Comparison of ENCODE assay signal across 8 mouse cellular contexts in the genomic region with DNA sequence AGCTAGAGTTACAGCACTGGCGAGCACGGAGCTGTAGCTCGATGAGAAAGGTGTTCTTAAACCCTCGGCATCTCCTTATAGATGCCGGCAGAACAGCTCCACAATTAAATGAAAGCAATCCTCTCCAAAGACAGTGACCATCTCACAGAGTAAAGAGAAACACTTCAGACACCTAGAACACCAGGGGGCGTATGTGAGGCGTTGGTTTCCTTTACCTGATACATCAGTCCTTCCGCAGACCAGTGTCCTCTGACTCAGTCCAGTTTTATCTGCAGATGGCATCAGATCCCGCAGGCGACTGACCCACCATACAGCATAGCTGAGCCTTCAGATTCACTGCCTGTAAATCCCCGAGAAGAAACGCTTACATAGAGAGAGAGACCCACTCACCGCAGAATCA. TPM values are rescaled to one million over a fixed set of nuclear protein-coding genes. Genes with fewer than 3 reads are reported as not detected.
A peak's percentile ranks its signal among the peaks of the same experiment; 100 is the strongest.
DNase-seq lines count a peak whose midpoint lies in the region; TF ChIP-seq lines count a peak whose summit lies in the region.
"Had no signal": no experiment of that assay in that cellular context is flagged by ENCODE, and none has a peak within 500 bp of the region (broad histone marks: within the 10 kb centered on the region; RNA-seq: fewer than 3 reads in every experiment).

No protein-coding gene starts in this region.

- peak; percentile 88 for DNase-seq in CH12.LX (ENCODE audit: extremely low read depth)
- DNase-seq in ZHBTc4 (ENCODE audit: low read depth, low spot score), result peak; percentile 70
- peak; percentile 81 for DNase-seq in heart, postnatal 4 days
- DNase-seq in left cerebral cortex, adult 18-20 months (ENCODE audit: low spot score in 2 of 2), result peak; percentile 77 to 85
- DNase-seq in mesoderm, embryonic 11.5 days (ENCODE audit: low read depth, low spot score), result peak; percentile 80
- peak; percentile 42 for DNase-seq in skeletal muscle tissue, adult 2 months (ENCODE audit: low read depth, low spot score)

- no peaks in the 10 kb centered on the region for H3K36me3 ChIP-seq in CH12.LX (replicated peaks in 1 of 2; ENCODE audit: control insufficient read depth in 1 of 2, insufficient read depth in 1 of 2, low read length in 1 of 2)
- H3K36me3 ChIP-seq: heart, embryonic 15.5 days had no signal

- H3K4me1 ChIP-seq in CH12.LX (ENCODE audit: control insufficient read depth in 1 of 2, insufficient read depth in 2 of 2), result peaks cover 11 to 59% of the 10 kb centered on the region in 2 experiments; a peak in 3 of 4 replicates
- H3K4me1 ChIP-seq in cortical plate, adult 2 months (ENCODE audit: control insufficient read depth, insufficient read depth, low read length), result peaks cover 4% of the 10 kb centered on the region; the same call in 1 of the 2 replicates

- no peak overlapping the region for H3K27ac ChIP-seq in CH12.LX (ENCODE audit: insufficient read depth, low read depth)
- H3K27ac ChIP-seq in cortical plate, adult 2 months (ENCODE audit: insufficient read depth, low read length), result no peak overlapping the region
- H3K27ac ChIP-seq: heart, embryonic 15.5 days had no signal

- peak; percentile 87 to 95 for TF ChIP-seq CTCF in CH12.LX (conservative IDR thresholded peaks at IDR 0.05 in 1 of 2, IDR thresholded peaks at IDR 0.05 in 1 of 2; ENCODE audit: low read depth in 2 of 2, low read length in 2 of 2)
- TF ChIP-seq CTCF in cortical plate, adult 2 months (IDR thresholded peaks at IDR 0.05; ENCODE audit: extremely low read depth, insufficient read depth, low read length), result peak; percentile 66

- dilution Hi-C loops in CH12.LX (cut with MboI; ENCODE audit: extremely low pct_ligation_motif_present, extremely low pct_unique_long_range_greater_than_20kb, low sequenced_read_pairs), result no loop called here

- H3K79me2 ChIP-seq in CH12.LX (replicated peaks; ENCODE audit: control insufficient read depth, extremely low read depth, insufficient read depth, poor library complexity, severe bottlenecking), result no peaks in the 10 kb centered on the region

- peak overlapping the region; percentile 23 for H3K4me2 ChIP-seq in CH12.LX (ENCODE audit: insufficient read depth, low read depth, poor library complexity, severe bottlenecking)
- H3K4me2 ChIP-seq: heart, embryonic 15.5 days had no signal

- no peaks in the 10 kb centered on the region for H3K9me3 ChIP-seq in CH12.LX (replicated peaks; ENCODE audit: low read length)
- H3K9me3 ChIP-seq: heart, embryonic 15.5 days had no signal

- TF ChIP-seq RAD21 in CH12.LX (IDR thresholded peaks at IDR 0.05; ENCODE audit: low read depth, low read length), result peak; percentile 70

- H3K27me3 ChIP-seq in CH12.LX (replicated peaks), result peaks cover 2% of the 10 kb centered on the region

- no peak for TF ChIP-seq EP300 in CH12.LX (IDR thresholded peaks at IDR 0.05; ENCODE audit: low read length)

- H3K4me3 ChIP-seq in CH12.LX (replicated peaks in 1 of 3; ENCODE audit: low read depth in 2 of 3, low read length in 2 of 3, poor library complexity in 1 of 3), result no peak overlapping the region
- no peak overlapping the region for H3K4me3 ChIP-seq in cortical plate, adult 2 months (ENCODE audit: insufficient read depth, low read length)
- H3K4me3 ChIP-seq: heart, embryonic 15.5 days had no signal

- no peak for TF ChIP-seq POLR2A in CH12.LX (IDR thresholded peaks at IDR 0.05; ENCODE audit: low read depth, low read length)
- TF ChIP-seq POLR2A in cortical plate, adult 2 months (IDR thresholded peaks at IDR 0.05; ENCODE audit: extremely low read depth, insufficient read depth, low read length), result no peak

- in situ Hi-C loops in CH12.LX (cut with MboI; ENCODE audit: low pct_ligation_motif_present, low pct_unique_long_range_greater_than_20kb, low sequenced_read_pairs), result loop anchor here (5.0 kb wide), 2 partner anchors 98 to 128 kb away; partner anchors contain the start of genes Chd3, Cyb5d1, Naa38 and Tmem88

- no peak overlapping the region for H3K9ac ChIP-seq in CH12.LX (ENCODE audit: insufficient read depth, low read depth)
- H3K9ac ChIP-seq: heart, embryonic 15.5 days had no signal

TF ChIP-seq in CH12.LX, 34 proteins besides CTCF, POLR2A, EP300 and RAD21:
- no peak for TF ChIP-seq TCF12 (IDR thresholded peaks at IDR 0.05; ENCODE audit: low read depth, low read length)
- no peak; the same call in 1 of the 2 replicates for TF ChIP-seq ZC3H11A (IDR thresholded peaks at IDR 0.05; ENCODE audit: low read depth, low read length)
- peak; percentile 24; the same call in 1 of the 2 replicates for TF ChIP-seq IRF4 (IDR thresholded peaks at IDR 0.05; ENCODE audit: low read depth, low read length)
- peak; percentile 92 for TF ChIP-seq SMC3 (IDR thresholded peaks at IDR 0.05; ENCODE audit: low read depth, low read length)
- TF ChIP-seq JUN (IDR thresholded peaks at IDR 0.05; ENCODE audit: insufficient read depth, low read depth, low read length), result no peak; the same call in 1 of the 2 replicates
- no peak for TF ChIP-seq MYC (IDR thresholded peaks at IDR 0.05; ENCODE audit: low read depth, low read length)
- TF ChIP-seq SIN3A (IDR thresholded peaks at IDR 0.05; ENCODE audit: low read length), result no peak
- no peak for TF ChIP-seq ETS1 (conservative IDR thresholded peaks at IDR 0.05; ENCODE audit: low read depth, low read length)
- TF ChIP-seq RCOR1 (conservative IDR thresholded peaks at IDR 0.05; ENCODE audit: low read depth, low read length), result no peak
- peak; percentile 53 for TF ChIP-seq ELF1 (IDR thresholded peaks at IDR 0.05; ENCODE audit: low read depth, low read length)
TF ChIP-seq in CH12.LX: peak in this region for 3.

RNA-seq across cellular contexts. Expression of gene Gucy2e, which starts 32.7 kb away (rescaled TPM):
- total RNA-seq in CH12.LX (2012; rRNA removed), result not detected in 2 replicates
- 0.03 TPM in 1 of 2 replicates, not detected in the other for total RNA-seq in CH12.LX (2014; rRNA removed)
- not detected in 2 replicates for polyA plus RNA-seq in CH12.LX (2012; ENCODE audit: insufficient read length, low read depth)
- polyA plus RNA-seq in cortical plate, adult 2 months (2012; rRNA removed), result 1.6 TPM in 2 replicates
- total RNA-seq in heart, postnatal 4 days (2021), result under 1 TPM; 0.09 to 0.12 TPM
- 1 to 10 TPM; 1.2 TPM for total RNA-seq in left cerebral cortex, adult 18-20 months (2021)

RNA-seq across cellular contexts. Expression of gene Cntrob, which starts 54.0 kb away (rescaled TPM):
- total RNA-seq in CH12.LX (2012; rRNA removed), result 18.5 and 18.9 TPM in 2 replicates
- total RNA-seq in CH12.LX (2014; rRNA removed), result 16.4 and 22.0 TPM in 2 replicates
- 36.6 and 41.5 TPM in 2 replicates for polyA plus RNA-seq in CH12.LX (2012; ENCODE audit: insufficient read length, low read depth)
- polyA plus RNA-seq in cortical plate, adult 2 months (2012; rRNA removed), result 25.4 and 32.3 TPM in 2 replicates
- total RNA-seq in heart, postnatal 4 days (2021), result 10 to 100 TPM; 14.8 to 17.9 TPM
- total RNA-seq in left cerebral cortex, adult 18-20 months (2021), result 10 to 100 TPM; 15.2 to 25.0 TPM

RNA-seq across cellular contexts. Expression of gene Trappc1, which starts 54.2 kb away (rescaled TPM):
- total RNA-seq in CH12.LX (2012; rRNA removed) (75.0 and 85.4 TPM in 2 replicates), CH12.LX (2014; rRNA removed) (102 TPM in 2 replicates)
- polyA plus RNA-seq in CH12.LX (2012; ENCODE audit: insufficient read length, low read depth), result 101 and 124 TPM in 2 replicates
- polyA plus RNA-seq in cortical plate, adult 2 months (2012; rRNA removed), result 73.9 and 77.0 TPM in 2 replicates
- total RNA-seq in heart, postnatal 4 days (2021), result 10 to 100 TPM; 81.6 to 86.4 TPM
- 10 to 100 TPM; 53.2 to 59.5 TPM for total RNA-seq in left cerebral cortex, adult 18-20 months (2021)

RNA-seq across cellular contexts. Expression of gene Kcnab3, which starts 56.5 kb away (rescaled TPM):
- 0.67 and 1.1 TPM in 2 replicates for total RNA-seq in CH12.LX (2012; rRNA removed)
- total RNA-seq in CH12.LX (2014; rRNA removed), result 0.31 TPM in 1 of 2 replicates, not detected in the other
- polyA plus RNA-seq in CH12.LX (2012; ENCODE audit: insufficient read length, low read depth), result 0.38 and 0.39 TPM in 2 replicates
- polyA plus RNA-seq in cortical plate, adult 2 months (2012; rRNA removed), result 96.5 and 106 TPM in 2 replicates
- total RNA-seq in heart, postnatal 4 days (2021), result 1 to 10 TPM; 1.5 to 2.1 TPM
- 100 to 1,000 TPM in 1 of 2 experiments, 10 to 100 TPM in 1; 75.3 to 102 TPM for total RNA-seq in left cerebral cortex, adult 18-20 months (2021)
